Mouse (Mus musculus): ENCODE data around the gene Robo4.

The Robo4 gene

DNA sequence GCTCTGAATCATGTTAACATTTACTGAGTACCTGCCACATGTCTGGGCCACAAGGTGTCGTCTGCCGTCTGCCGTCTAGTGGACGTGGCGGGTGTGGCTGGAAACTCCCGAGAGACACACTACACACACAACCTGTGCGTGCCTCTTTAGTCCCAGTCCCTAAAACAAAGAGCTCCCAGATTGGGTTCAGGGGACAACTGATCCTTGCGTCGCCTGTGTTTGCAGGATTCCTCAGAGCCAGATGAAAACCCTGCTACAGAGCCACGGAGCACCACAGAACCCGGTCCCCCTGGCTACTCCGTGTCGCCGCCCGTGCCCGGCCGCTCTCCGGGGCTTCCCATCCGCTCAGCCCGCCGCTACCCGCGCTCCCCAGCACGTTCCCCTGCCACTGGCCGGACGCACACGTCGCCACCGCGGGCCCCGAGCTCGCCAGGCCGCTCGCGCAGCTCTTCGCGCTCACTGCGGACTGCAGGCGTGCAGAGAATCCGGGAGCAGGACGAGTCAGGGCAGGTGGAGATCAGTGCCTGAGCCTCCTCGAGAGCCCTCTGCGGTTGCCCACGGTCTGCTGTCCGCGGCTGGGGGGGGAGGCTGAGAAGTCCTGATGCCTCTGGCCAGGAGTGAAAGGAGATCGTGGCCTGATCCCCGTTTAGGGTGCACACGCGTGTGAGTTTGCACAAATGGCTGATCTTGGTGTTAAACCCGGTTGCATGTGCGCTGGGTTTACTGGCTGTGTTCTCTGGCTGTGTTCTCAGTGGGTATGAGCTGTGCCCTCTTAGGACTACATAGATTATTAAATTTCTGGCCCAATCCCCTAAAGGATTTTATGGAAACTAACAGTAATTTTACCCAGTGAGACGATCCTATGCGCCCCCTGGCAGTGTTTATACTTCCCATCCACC, 17.2 kb upstream of the Robo4 start:
- POLR2A ChIA-PET: interaction anchor here in 3 of 4 experiments (0.6 to 1.9 kb wide), 27 partner anchors 13 to 560 kb away, joined by 3 to 12 read pairs (median 3); partner anchors contain the start of genes Ccdc15 (in 2 of the 3), Robo4 (in 2 of the 3), Slc37a2 (in 1 of the 3) and Spa17 (in 1 of the 3)
- CTCF ChIA-PET: interaction anchor here in 3 of 4 experiments (0.6 to 1.6 kb wide), 8 partner anchors 17 to 159 kb away, joined by 3 to 6 read pairs (median 3); partner anchors contain the start of genes Hepacam (in 1 of the 3), Robo4 (in 1 of the 3) and Slc37a2 (in 1 of the 3)

DNA sequence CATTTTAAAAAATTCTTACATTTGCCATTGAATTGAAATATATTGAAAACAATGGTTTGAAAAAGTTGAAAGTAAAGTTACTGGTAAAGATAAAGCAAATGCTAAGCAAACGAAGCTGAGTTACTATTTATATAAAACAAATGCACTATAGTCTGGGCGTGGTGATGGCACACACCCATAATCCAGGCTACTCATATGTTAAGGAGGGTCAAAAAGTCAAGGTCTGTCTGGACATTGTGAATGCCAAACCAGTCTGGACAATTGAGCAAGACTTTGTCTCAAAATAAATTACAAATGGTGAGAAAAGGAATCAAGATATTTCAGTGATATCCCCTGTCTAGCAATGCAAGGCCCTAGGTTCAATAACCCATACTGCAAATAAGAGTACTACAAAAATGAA, 10.8 kb upstream of the Robo4 start:
- POLR2A ChIA-PET: interaction anchor here in 1 of 4 experiments (1.6 kb wide), 1 partner anchor 11 kb away, joined by 3 read pairs; the partner anchor contains the start of gene Robo4
- CTCF ChIA-PET: interaction anchor here in 1 of 4 experiments (0.6 kb wide), 1 partner anchor 223 kb away, joined by 3 read pairs; no protein-coding TSS in a partner anchor

DNA sequence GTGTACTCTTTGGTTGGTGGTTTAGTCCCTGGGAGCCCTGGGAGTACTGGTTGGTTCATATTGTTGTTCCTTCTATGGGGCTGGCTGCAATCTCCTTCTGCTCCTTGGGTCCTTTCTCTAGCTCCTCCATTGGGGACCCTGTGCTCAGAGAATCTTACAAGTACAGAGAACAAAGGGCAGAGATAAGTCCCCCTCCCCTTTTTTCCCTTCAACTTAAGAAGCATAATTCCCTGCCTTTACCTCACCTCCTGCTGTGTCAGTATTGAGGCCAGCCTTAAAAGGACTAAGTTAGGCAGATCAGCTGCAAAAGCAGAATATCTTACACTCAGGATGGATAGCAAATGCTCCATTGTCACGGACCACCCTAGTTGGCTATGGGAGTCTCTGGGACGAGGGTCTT, 9.6 kb upstream of the Robo4 start:
- ChIA-PET POLR2A (interaction anchor here in 3 of 4 experiments (0.6 to 1.6 kb wide), 3 partner anchors 10 to 93 kb away, joined by 3 read pairs; partner anchors contain the start of gene Robo4 (in 1 of the 3)), CTCF (no interaction called here)

DNA sequence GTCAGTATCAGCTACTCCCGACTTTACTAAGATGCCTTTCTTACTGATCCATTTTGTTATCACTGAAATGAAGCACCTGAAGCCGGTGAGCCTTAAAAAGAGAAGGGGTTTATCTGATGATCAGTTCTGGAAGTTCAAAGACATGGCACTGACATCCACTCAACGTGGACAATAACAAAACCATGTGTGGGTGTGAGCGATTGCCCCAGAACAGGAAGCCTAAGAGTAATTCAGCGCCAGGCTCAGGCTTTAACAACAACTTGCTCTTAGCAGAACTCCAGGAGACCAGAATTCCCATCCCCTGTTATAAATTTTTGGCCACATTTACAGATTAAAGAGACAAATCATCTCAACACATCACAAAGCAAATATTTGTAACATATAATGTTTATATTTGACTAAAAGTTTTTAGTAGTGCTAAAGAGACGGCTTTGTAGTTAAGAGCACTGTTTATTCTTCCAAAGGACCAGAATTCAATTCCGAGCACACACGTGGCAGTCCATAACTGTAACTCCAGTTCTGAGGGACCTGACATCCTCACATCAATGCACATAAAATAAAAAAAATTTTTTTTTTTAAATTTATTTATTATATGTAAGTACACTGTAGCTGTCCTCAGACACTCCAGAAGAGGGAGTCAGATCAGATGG, 8.1 kb upstream of the Robo4 start:
- POLR2A ChIA-PET: no interaction called here
- CTCF ChIA-PET: no interaction called here

DNA sequence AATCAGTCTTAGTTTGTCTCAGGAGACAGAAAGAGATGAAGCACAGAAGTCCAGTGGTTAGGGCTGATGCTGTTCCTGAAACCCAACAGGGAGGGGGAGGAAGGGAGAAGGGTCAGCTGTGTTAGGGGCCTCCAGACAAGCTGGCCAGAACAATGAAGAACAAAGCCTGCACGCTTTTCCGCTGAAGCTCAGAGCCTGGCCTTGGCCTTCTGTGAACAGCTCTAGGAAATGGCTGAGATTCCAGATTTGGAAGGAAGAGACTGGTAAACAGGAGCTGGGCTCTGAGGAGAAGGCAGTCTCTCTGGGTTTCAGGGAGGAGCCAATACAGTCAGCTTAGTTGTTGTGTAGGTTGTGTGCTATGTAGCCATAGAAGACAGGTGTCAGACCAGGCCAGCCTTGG, 1.1 kb upstream of the Robo4 start:
- CTCF ChIA-PET: interaction anchor here in 2 of 4 experiments (0.6 to 1.6 kb wide), 2 partner anchors 20 to 40 kb away, joined by 4 to 7 read pairs; no protein-coding TSS in a partner anchor
- POLR2A ChIA-PET: interaction anchor here in 2 of 4 experiments (1.3 to 1.4 kb wide), 2 partner anchors 11 to 16 kb away, joined by 3 to 5 read pairs; no protein-coding TSS in a partner anchor

DNA sequence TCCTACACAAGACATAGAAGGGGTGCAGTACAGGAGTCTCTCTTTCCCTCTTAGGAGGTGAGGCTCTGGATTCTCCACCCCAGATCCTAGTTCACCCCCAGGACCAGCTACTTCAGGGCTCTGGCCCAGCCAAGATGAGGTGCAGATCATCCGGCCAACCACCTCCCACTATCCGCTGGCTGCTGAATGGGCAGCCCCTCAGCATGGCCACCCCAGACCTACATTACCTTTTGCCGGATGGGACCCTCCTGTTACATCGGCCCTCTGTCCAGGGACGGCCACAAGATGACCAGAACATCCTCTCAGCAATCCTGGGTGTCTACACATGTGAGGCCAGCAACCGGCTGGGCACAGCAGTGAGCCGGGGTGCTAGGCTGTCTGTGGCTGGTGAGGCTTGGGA, 804 bp downstream of the Robo4 start:
- ChIA-PET CTCF (interaction anchor here in 3 of 4 experiments (0.5 to 1.0 kb wide), 5 partner anchors 18 to 564 kb away, joined by 3 to 5 read pairs (median 3); no protein-coding TSS in a partner anchor), POLR2A (interaction anchor here in 2 of 4 experiments (0.7 to 1.0 kb wide), 3 partner anchors 14 to 393 kb away, joined by 3 read pairs; no protein-coding TSS in a partner anchor)

DNA sequence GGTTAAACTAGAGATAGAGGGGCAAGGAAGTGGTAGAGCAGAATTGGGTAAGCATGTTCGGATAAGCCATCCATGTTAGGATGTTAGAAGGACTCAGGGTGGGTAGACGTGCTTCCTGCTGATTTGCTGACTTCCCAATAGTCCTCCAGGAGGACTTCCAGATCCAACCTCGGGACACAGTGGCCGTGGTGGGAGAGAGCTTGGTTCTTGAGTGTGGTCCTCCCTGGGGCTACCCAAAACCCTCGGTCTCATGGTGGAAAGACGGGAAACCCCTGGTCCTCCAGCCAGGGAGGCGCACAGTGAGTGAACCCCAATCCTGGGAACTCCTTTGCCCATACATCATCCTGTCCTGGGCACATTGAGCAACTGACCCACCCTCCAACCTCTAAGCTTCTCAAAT, 1.3 kb downstream of the Robo4 start:
- POLR2A ChIA-PET: interaction anchor here in 1 of 4 experiments (0.8 to 1.3 kb wide), 2 partner anchors 18 to 211 kb away, joined by 3 read pairs; partner anchors contain the start of gene Spa17
- CTCF ChIA-PET: no interaction called here

DNA sequence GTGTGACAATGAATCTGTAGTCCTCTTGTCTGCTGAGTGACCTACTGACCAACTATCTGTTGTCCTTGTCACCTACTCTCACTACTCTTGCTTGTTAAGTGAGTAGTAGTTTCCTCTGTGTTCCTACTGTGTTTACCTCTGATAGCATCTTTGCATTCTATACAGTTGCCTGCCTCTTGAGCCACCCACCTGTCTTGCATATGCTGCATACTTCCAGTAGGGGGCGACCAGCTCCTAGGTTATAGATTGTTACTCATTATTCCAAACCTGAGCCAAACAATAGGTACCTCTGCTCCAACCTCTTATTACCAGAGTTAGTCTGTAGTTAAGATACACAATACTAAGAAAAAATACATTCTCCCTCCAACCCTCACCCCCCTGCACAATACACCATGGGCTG, 4.7 kb downstream of the Robo4 start:
- ChIA-PET POLR2A (interaction anchor here in 1 of 4 experiments (1.0 kb wide), 1 partner anchor 20 kb away, joined by 3 read pairs; no protein-coding TSS in a partner anchor), CTCF (interaction anchor here in 3 of 4 experiments (0.6 to 2.0 kb wide), 19 partner anchors 10 to 511 kb away, joined by 3 to 8 read pairs (median 3); no protein-coding TSS in a partner anchor)

DNA sequence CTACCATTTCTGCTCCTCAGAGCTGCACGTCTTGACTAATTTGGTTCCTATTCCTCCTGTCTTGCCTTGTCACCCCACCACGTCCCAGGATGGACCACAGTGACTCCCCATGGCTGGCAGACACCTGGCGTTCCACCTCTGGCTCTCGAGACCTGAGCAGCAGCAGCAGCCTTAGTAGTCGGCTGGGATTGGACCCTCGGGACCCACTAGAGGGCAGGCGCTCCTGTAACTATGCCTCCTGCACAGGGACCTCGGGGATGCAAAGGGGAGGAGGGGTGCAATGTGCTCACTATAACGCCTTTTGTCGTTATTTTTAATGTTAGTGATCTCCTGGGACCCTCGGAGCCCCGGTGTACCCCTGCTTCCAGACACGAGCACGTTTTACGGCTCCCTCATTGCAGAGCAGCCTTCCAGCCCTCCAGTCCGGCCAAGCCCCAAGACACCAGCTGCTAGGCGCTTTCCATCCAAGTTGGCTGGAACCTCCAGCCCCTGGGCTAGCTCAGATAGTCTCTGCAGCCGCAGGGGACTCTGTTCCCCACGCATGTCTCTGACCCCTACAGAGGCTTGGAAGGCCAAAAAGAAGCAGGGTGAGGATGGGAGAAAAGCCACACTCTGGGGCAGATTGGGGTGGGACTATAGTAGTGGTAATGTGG, 6.3 kb downstream of the Robo4 start:
- CTCF ChIA-PET: interaction anchor here (0.6 to 1.9 kb wide), 11 partner anchors 13 to 493 kb away, joined by 3 to 6 read pairs (median 4); partner anchors contain the start of genes Ccdc15 (in 1 of the 4) and Slc37a2 (in 1 of the 4)

DNA sequence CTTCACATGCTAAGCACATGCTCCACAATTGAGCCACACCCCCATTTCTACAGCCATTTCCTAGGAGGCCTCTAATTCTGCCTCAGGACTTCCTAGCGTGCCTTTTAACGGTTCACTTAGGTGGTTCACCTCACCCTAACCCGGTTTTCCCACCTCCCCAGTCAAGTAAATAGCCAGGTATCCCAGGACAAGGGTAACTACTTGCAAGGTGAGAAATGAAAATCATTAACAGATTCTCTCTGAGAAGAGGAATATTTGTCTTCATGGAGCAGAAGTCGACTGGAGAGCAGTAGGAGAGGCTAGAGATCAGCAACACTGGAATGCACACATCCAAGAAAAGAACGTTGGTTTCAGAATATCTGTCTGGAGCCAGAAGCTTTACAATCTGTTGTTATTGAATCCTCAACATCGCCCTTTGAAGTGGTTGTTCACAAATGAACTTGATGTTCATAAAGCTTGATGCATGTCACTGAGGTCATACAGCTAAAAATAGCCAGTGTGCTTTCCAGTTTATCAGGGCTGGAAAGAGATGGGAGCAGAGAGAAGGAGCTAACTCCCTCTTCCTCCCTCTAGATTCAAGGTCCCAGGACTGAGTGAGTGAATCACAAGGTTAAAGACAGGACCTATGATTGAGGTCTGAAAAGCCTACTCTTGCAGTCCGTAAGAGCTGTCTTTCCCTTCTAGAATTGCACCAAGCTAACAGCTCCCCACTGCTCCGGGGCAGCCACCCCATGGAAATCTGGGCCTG, 8.2 kb downstream of the Robo4 start:
- ChIA-PET CTCF (interaction anchor here in 3 of 4 experiments (0.6 to 2.3 kb wide), 6 partner anchors 11 to 226 kb away, joined by 3 to 12 read pairs (median 4); partner anchors contain the start of gene Robo3 (in 1 of the 3)), POLR2A (interaction anchor here in 1 of 4 experiments (0.8 to 1.6 kb wide), 2 partner anchors 19 to 61 kb away, joined by 3 to 5 read pairs; partner anchors contain the start of gene Ccdc15)

More for the DNA sequence above, 6.3 kb downstream of the Robo4 start:
- POLR2A ChIA-PET: interaction anchor here in 3 of 4 experiments (0.6 to 0.7 kb wide), 3 partner anchors 11 to 26 kb away, joined by 3 read pairs; no protein-coding TSS in a partner anchor

DNA sequence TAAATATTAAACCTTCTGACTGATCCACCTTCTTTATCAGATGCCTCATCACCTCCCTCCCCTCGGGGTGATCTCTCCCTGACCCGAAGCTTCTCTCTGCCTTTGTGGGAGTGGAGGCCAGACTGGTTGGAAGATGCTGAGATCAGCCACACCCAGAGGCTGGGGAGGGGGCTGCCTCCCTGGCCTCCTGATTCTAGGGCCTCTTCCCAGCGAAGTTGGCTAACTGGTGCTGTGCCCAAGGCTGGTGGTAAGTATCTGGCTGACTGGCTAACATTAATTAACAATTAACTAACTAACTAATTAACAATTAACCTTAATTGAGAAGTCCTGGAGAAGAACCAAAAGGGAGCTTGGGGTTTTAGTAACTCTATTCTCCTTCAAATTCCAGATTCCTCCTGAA, 11.3 kb downstream of the Robo4 start:
- CTCF ChIA-PET: interaction anchor here in 2 of 4 experiments (0.6 to 0.7 kb wide), 2 partner anchors 19 to 276 kb away, joined by 3 to 4 read pairs; no protein-coding TSS in a partner anchor
- POLR2A ChIA-PET: no interaction called here

DNA sequence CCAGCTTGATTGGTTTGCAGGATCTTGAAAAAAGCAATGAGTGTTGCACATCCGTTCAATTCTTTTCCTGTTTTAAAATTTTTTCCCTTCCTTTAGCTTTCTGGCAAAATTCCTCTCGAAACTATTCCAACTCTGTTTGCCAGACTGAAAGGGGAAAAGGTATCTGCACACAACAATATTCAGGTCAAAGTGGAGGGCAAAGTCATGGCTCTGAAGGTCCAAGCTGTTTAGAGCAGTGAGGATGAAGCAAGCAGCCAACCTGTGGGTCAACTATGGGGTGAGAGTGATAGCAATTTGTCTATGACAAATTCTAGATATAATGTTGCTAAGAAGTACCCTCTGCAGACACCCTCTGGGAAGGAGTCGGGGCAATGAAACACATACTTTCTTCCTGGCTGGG, 13.0 kb downstream of the Robo4 start:
- ChIA-PET POLR2A (interaction anchor here in 1 of 4 experiments (0.9 kb wide), 1 partner anchor 511 kb away, joined by 4 read pairs; no protein-coding TSS in a partner anchor), CTCF (interaction anchor here in 2 of 4 experiments (0.6 to 1.4 kb wide), 2 partner anchors 16 to 97 kb away, joined by 3 read pairs; no protein-coding TSS in a partner anchor)

DNA sequence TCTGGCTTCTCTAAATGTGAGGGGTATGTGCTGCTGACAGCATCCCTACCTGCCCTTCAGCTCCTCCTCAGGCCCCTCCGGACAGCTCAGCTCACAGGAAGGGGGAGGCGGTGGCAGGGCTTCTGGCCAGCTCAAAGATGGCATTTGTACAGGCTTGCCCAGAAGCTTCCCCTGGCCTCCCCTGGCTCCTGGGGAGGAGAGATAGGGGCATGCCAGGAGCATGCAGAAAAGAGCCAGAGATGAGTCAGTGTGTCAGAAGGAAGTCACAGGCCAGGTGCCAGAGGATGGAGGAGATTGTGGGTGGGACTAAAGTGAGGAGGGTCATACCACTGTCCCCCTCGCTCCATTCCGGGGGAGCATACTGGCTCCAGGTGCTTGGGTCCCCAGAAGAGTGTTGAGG, 17.1 kb downstream of the Robo4 start:
- POLR2A ChIA-PET: no interaction called here
- CTCF ChIA-PET: interaction anchor here in 3 of 4 experiments (0.5 to 3.0 kb wide), 4 partner anchors 12 to 456 kb away, joined by 3 to 8 read pairs (median 8); no protein-coding TSS in a partner anchor

DNA sequence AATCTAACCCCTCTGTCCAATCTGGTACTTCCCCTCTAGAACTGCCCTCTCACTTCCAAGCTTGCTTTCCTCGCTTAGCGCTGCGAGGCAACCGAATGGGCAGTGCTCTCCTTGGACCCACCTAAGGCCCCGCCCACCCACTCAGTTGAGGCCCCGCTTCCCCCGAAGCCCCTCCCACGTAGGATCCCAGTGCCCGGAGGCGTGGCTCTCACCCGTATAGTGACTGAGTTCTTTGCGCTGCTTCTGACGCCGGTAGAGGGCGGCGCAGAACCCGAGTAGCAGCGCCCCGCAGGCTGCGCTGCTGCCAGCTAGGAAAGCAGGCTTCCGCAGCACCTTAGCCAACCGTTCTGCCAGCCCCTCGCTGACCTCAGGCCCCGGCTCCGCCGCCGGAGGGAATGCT, 19.0 kb downstream of the Robo4 start:
- ChIA-PET CTCF (interaction anchor here (0.6 to 1.9 kb wide), 29 partner anchors 10 to 526 kb away, joined by 3 to 19 read pairs (median 4); partner anchors contain the start of genes Robo4 (in 2 of the 4), Robo3 (in 1 of the 4) and Slc37a2 (in 1 of the 4)), POLR2A (interaction anchor here in 3 of 4 experiments (0.8 to 2.1 kb wide), 6 partner anchors 10 to 236 kb away, joined by 3 to 8 read pairs (median 6); partner anchors contain the start of genes Ccdc15 (in 1 of the 3) and Tbrg1 (in 1 of the 3))

DNA sequence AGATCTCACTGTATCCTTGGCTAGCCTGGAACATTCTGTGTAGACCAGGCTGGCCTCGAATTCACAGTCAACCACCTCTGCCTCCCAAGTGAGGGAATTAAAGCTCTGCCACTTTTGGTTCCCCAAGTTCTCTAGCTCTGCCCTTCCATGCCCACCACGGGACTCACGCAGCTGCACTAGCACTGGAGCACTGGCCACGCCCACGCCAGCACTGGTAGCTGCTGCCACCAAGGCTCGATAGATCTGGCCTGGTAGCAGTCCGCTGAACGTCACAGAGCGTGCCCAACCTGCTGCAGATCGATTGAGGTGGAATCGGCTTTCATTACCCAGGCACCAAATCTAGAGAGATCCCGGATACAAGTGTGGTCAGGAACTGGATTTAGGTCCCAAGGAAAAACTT, 19.5 kb downstream of the Robo4 start:
- ChIA-PET POLR2A (interaction anchor here in 3 of 4 experiments (0.6 to 2.1 kb wide), 7 partner anchors 9 to 236 kb away, joined by 3 to 8 read pairs (median 6); partner anchors contain the start of genes Ccdc15 (in 1 of the 3) and Tbrg1 (in 1 of the 3)), CTCF (interaction anchor here (0.6 to 1.9 kb wide), 21 partner anchors 9 to 526 kb away, joined by 3 to 19 read pairs (median 5); partner anchors contain the start of genes Robo3 (in 1 of the 4) and Robo4 (in 1 of the 4))

DNA sequence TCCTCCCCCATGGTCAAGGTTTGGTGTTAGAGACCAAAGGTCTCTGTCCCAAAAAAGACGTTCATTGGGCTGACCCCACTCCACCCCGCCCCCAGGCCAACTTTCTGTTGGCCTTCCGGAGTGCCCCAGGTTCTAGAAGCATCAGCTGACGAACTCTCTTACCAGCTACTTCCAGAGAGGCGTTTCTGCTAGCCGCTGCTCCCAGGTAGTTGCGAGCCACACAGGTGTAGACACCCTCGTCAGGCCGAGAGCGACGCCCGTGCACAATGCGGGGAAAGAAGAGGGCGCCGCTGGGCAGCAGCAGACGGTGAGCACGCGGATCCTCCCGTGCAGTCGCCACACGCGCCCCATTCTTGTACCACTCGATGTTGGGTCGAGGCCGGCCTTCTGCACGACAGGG, 27.6 kb downstream of the Robo4 start:
- CTCF ChIA-PET: interaction anchor here in 2 of 4 experiments (0.6 to 1.3 kb wide), 2 partner anchors 32 to 130 kb away, joined by 3 to 5 read pairs; no protein-coding TSS in a partner anchor
- POLR2A ChIA-PET: interaction anchor here in 1 of 4 experiments (1.4 kb wide), 1 partner anchor 19 kb away, joined by 3 read pairs; no protein-coding TSS in a partner anchor

Measured in embryonic stem cell, embryonic (primary cell).